Mouse (Mus musculus) gastrocnemius, postnatal 4 days (tissue): ENCODE data around the gene Nts. TPM values are rescaled to one million over a fixed set of nuclear protein-coding genes. Genes with fewer than 3 reads are reported as not detected.
A peak's percentile ranks its signal among the peaks of the same experiment; 100 is the strongest.
"Not testable (repeated sequence)": the region's sequence is repeated elsewhere in the genome, so short reads cannot be mapped to it uniquely, and the experiment has no call there.

Source experiments
- DNase-seq, 2 experiments: peaks; one replicate each; pipeline ENCODE4 v3.0.0; 2021 to 2022; ENCODE audit warnings: low spot score in 2 of 2, mixed read lengths in 2 of 2
- long read RNA-seq, 2 experiments: library from polyadenylated mRNA; stranded (forward); transcript quantifications; one replicate each; pipeline ENCODE4 v2.0.0; 2021
- total RNA-seq, 2 experiments: library from RNA; stranded (reverse); gene quantifications; 2 replicates each; pipeline ENCODE4 v1.2.3; 2021

Nts gene
- 1 to 10 TPM in 1 of 2 experiments, under 1 TPM in 1; 0.86 to 1.1 TPM for total RNA-seq
- long read RNA-seq, experiment 1, result 0 reads
- long read RNA-seq, experiment 2, partial matches to known transcripts, result 0 of 3 reads
- long read RNA-seq, experiment 2, other reads (novel, unspliced or antisense), result 0 of 3 reads

DNA sequence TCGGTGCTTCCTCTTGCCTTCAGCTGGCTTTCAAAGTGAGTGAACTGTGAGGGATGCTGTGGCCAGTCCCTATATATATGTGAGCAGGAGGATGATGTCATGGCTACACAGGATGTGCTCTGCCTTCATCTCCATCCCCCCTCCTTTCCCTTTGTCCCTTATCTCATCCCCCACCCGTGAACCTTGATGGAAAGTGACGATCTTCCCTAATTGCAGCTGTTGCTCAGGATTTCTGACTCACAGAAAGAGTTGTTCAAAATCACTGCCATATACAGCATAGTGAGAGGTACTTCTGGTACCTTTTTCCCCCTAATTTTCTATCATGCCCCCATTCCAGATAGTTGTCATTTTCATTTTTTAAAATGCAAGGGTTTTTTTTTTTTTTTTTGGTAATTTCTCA is at the start of gene Nts:
TSS of gene Nts (minus strand) at position 101 of the 400 bp plus-strand sequence.
- DNase-seq, result no peak

DNA sequence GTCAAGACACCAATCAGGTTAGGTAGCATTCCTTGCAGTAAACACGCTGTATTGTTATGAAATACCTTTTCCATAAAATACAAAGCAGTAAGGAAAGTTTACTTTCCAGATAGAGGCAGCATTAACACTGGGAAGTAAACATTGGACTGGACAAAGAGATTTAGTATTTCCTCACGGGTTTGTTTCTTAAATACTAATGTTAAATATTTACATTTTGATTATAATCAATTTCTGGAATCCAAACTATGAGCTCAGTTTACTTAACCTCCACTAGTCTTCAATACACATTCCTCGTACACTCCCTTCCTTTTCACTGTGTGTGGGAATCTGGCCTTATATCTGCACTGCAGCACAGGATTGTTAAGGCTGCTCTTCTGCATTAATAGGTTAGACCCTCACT is 37.6 kb upstream of the Nts start:
- no peak for DNase-seq

DNA sequence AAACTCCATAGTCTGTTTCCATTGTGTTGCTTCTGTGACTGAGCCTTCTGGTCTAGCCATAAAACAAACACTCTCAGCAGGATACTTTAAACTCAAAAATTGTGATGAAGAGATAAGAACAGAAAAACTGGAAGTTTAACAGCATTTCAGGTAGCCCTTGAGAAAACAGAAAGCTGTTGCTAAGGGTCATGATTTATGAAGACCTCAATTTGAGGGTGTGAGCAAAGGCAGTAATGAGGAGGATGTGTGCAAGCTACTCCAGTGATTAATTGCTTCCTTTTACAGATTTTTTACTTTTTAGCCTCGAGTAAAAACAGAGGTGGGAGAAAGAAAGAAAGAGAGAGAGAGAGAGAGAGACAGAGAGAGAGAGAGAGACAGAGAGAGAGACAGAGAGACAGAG is 23.9 kb upstream of the Nts start:
- DNase-seq, result no peak

DNA sequence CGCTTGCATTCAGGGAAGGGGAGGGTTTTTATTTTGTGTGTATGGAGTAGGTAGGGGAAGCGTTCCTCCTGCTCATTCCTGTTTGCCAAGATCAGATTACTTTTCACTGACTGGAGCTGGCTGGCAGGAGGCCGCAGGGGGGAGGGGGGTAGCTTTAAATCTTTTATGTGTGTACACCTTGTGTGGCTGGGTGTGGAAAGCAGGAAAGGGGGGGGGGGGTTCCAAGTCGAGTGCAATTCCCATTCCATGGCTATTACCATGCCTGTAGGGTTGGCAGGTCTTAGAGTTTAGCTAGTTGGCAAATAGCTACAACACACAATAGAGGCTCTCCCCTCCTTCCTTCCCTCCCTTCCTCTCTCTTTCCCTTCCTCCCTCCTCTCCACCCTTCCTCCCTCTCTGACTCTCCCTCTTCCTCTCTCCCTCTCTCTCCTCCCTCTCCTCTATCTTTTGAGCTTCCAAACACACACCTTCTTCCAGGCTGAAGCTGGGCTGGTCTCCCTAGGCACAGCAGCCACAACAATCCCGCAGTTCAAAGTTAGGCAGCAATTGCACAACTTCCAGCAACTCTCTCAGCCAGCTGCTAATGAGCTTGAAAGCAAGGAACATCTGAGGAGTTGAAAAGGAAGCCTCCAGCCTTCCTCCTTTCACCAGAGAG is 21.6 kb upstream of the Nts start, which contains the start of gene Rassf9:
TSS of gene Rassf9 (plus strand) at position 416 of the 655 bp plus-strand sequence.
- DNase-seq, result no peak

DNA sequence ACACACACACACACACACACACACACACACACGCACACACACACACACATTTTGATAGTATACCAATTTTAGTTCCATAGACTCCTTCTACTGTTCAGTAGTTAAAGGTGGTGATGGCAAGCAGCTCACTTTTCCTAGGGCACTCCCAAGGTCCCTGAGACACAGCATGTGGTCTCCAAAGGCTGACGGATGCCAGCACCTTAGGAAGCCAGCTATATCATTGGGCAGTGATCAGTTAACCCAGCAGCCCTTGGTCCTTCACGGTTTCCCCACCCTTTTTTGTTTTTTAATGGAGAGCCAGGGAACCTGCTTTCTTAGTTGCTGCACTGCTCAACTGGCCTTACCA is 21.1 kb upstream of the Nts start:
- no peak for DNase-seq

DNA sequence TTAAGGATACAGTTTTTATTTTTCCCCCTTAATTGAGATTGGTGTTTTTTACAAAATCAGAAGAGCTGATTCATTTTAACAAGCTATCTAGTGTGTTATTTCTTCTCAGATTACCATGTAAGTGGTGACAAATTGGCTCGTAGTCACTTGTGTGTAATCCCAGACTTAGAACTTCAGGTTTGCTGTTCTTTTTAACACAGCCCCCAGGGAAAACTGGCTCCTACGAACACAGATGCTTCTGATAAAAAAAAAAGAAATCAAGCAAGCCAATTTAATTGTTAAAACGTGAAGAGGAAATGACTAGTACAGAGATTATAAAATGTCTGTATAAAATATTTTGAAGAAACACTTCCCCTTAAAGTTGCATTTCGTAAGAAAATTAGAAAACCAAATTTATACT is 17.1 kb upstream of the Nts start:
- DNase-seq, result no peak

DNA sequence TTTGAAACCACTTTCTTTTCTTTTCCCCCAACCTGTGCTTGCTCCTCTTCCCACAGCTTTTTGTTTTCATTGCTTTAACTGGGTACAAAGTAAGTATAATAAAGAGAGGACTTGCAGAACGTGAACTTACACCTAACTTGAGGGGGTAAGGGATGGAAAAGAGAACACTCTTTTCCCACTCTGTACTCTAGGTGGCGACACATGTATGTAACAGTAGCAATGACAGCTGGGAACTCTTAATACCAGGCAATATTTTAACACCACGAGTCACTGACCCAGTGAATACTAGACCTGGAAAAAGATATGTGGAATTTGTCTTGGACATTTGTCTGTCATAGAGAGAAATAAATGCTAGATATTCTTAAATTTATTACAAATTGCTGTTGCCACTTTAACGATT is 8.5 kb upstream of the Nts start:
- peak in 1 of 2 experiments; percentile 10 for DNase-seq

DNA sequence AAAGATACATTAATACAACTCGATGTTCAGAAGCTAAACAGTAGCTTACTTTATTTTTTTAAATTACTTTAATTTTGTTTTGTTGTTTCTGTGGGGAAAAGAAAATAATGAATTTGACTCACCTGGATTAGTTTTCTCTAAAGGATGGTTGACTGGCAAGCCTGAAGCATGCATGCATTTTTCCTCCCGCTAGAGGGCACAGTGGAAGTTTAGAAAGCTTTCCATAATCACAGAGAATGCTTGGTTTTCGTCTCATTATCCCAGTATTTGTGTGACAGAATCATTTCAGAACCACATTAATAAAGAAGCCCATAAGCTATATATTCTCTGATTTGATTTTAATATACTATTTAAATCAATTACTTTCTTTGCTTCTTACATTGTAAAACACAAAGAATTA is 1.5 kb upstream of the Nts start:
- peak in 1 of 2 experiments; percentile 10 for DNase-seq

DNA sequence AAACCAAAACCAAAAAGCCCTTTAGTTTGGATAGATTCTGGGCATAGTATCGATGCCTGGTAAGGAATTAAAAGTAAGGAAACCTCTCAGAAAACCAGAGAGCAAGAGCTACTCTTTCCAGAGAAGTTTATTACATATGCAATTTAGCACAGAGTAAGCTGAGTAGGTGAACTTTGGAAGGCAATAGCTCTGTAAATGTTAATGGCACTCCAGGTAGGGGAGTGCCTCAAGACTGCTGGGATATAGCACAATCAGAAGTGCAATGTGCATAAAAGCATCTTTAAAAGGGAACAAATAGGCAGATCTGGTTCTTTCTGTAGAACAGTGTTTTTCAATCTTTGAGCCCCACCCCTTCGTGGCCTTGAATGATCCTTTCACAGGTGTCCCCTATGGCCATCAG is 20.9 kb downstream of the Nts start:
- no peak for DNase-seq

DNA sequence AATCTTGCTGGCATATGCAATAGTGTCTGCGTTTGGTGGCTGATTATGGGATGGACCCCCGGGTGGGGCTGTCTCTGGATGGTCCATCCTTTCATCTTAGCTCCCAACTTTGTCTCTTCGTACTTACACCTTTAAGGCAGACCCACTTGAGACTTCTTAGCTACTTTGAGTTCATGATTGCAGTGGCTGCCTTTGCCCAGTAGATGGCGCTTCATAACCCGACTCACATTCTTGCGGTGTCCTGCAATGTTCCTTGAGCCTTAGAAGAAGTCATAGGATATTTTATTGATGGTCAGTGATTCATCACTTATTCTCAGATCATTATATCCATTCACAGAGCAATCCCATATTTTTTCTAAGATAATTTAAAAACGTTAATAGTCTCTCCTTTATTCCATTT is 38.5 kb downstream of the Nts start:
- peak in 1 of 2 experiments; percentile 10 for DNase-seq

DNA sequence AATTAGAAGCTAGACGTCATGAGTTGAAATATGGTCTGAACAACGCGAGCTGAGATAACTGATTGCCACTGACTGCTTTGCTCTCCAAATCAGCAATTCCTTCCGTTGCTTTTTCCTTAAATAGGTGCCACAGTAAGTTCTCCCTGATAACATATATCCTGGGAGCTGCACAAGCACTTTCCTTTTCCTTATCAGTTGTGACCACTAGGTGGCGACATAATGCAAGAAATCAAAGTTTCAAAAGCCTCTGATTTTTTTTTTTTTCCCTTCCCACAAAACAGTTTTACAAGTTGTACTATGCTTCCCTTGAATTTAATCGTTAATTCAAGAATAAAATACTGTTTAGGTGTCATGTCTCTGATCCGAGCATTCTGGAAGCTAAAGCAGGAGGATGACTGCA is 40.8 kb downstream of the Nts start:
- peak in 1 of 2 experiments; percentile 27 for DNase-seq

DNA sequence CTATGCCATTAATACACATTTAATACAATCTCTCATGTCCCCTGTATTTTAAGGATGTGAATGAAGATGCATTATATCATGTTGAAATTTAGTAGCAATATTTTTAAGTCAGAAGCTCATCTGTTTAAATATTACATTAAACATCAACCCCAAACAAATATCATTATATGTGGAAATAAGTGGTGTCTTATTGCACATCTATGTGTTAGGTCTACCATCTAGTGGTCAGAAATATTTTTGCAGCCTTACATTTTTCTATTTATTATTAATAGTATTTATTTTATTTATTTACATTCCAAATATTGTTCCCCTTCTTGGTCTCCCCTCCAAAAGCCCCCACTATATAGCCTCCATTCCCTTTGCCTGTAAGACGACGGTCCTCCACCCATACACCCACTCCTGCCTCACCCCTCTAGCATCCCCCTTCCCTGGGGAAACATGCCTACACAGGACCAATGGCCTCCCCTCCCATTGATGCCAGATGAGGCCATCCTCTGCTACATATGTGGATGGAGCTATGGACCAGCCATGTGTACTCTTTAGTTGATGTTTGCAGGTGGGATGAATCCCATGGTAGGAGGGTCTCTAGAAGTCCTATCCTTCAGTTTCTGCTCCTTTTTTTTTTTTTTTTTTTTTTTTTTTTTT is 45.3 kb downstream of the Nts start:
- DNase-seq, result no peak

DNA sequence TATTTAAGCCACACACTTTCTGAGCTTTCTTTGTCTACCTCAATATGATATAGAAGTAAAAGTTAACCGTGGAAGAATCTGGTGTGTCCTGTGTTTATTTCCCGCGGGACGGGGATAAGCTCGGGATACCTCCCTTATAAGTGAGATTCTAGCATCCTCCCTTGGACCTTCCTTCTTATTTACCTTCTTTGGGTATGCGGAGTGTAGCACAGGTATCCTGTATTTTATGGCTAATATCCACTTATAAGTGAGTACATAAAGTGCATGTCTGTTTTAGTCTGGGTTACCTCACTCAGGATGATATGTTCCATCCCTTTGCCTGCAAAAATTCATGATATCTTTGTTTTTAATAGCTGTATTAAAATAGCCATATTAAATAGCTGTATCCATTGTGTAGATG is 54.8 kb downstream of the Nts start:
- not testable (repeated sequence) for DNase-seq

DNA sequence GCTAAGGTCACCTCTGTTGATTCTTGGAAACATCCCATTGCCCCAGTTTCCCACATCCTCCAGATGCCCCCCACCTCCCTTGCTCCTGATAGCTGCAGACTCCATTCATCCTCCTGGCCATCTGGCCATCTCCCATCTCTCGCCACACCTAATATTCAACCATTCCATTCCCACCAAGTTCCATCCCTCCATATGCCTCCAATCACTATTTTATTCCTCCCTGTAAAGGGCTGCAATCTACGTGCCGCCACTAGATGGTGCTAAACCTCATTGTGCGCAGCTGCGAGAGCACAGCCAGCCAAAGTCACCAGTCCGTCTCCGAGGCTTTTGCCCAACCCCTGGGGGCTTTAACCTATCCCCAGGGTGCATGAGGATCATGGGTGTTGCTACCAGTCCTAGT is 55.2 kb downstream of the Nts start:
- DNase-seq, result not testable (repeated sequence)

Other genes with a start within 250 kb of the Nts start
- gene Rassf9, start 21.7 kb upstream of the Nts start, total RNA-seq, result 1 to 10 TPM; 1.2 to 2.1 TPM